Mouse (Mus musculus) gastrocnemius, postnatal 36 days (tissue): ENCODE data around the gene Rab29. TPM values are rescaled to one million over a fixed set of nuclear protein-coding genes. Genes with fewer than 3 reads are reported as not detected.
"Not testable (repeated sequence)": the region's sequence is repeated elsewhere in the genome, so short reads cannot be mapped to it uniquely, and the experiment has no call there.

Source experiments
- DNase-seq, 2 experiments: peaks; one replicate each; pipeline ENCODE4 v3.0.0; 2022
- intact Hi-C: fragments of 180-260 bp; cut with DNase I; formaldehyde crosslinking; loops from one replicate; pipeline ENCODE4 v1.15.1; 2025
- total RNA-seq, 2 experiments: library from RNA; stranded (reverse); gene quantifications; 2 replicates each; pipeline ENCODE4 v1.2.3; 2021

Rab29 gene
- total RNA-seq, 2 experiments from 2014 or later: 5.0 to 5.9 TPM

- no peak for DNase-seq
- intact Hi-C loops: loop anchor here (10.0 kb wide), 1 partner anchor 230 kb away; no protein-coding TSS in a partner anchor
Observed at GRCm38 (mm10) chr1:131844883-131845282, 22.1 kb upstream of the Rab29 start.

DNA sequence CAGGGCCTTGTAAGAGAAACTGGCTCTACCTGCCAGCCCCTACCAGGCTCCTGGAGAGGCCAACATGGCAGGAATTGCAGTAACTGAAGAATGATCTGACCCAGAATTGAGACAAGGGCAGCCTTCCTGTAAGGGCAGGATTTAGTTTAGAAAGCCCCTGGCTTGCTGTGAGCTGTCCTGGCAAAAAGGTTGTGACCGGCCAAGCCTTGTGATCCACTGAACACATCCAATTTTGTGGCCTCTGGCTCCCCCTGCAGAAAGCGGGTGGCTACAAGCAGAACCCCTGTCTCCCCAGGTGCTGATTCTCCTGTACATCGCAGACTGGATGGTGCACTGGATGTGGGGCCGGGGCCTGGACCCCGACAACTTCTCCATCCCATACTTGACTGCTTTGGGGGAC, 20.8 kb upstream of the Rab29 start:
- intact Hi-C loops: loop anchor here (1.0 to 10.0 kb wide), 3 partner anchors 79 to 231 kb away; no protein-coding TSS in a partner anchor
- DNase-seq: peak; percentile 50 to 67

GRCm38 (mm10) chr1:131861811-131862210, 5.2 kb upstream of the Rab29 start:
- intact Hi-C loops: no loop called here
- DNase-seq: no peak

- intact Hi-C loops: no loop called here
- no peak for DNase-seq
Observed at GRCm38 (mm10) chr1:131865596-131865995, 1.4 kb upstream of the Rab29 start.

- intact Hi-C loops: no loop called here
- no peak for DNase-seq
Observed at GRCm38 (mm10) chr1:131866304-131866999, 572 bp upstream of the Rab29 start.

GRCm38 (mm10) chr1:131867946-131868290, 894 bp downstream of the Rab29 start:
- intact Hi-C loops: no loop called here
- no peak for DNase-seq

GRCm38 (mm10) chr1:131869561-131869960, 2.5 kb downstream of the Rab29 start:
- no peak for DNase-seq
- intact Hi-C loops: no loop called here

DNA sequence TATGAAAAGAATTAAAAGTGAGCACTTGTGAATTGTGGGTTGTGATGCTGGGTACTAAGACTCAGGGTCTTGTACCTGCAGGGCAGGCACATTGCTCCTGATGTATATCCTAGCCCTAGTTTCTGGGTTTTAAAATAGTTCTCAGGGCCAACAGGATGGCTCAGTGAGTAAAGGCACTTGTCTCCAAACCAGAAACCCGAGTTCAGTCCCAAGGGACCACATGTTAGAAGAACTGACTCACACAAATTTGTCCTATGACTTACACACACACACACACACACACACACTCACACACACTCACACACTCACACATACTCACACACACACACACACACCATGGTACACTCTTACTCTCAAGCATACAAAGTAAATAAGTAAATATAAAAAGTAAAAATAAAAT, 5.8 kb downstream of the Rab29 start:
- intact Hi-C loops: no loop called here
- DNase-seq: no peak

GRCm38 (mm10) chr1:131879816-131880215, 12.8 kb downstream of the Rab29 start:
- intact Hi-C loops: no loop called here

GRCm38 (mm10) chr1:131882787-131883186, 15.8 kb downstream of the Rab29 start:
- intact Hi-C loops: no loop called here

More at GRCm38 (mm10) chr1:131879816-131880215, 12.8 kb downstream of the Rab29 start:
- no peak for DNase-seq

DNA sequence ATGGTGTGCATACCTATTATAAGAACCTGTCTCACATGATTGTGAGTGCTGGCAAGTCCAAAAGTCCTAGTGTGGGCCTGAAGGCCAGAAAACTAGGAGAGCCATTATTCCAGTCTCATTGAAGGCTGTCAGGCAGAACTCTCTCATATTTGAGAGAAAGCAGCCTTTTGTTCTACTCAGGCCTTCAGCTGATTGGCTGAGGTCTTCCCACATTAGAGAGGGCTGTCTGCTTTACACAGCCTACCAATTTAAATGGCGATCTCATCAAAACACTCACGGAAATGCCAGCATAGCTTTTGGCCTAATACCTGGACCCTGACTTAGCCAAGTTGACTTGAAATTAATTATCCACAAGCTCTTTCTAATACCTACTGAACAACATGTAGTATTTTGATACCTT, 19.1 kb downstream of the Rab29 start:
- DNase-seq: no peak
- intact Hi-C loops: no loop called here

More at GRCm38 (mm10) chr1:131882787-131883186, 15.8 kb downstream of the Rab29 start:
- DNase-seq: no peak

- intact Hi-C loops: no loop called here
- DNase-seq: no peak
Observed at GRCm38 (mm10) chr1:131886641-131887040, 19.6 kb downstream of the Rab29 start.

GRCm38 (mm10) chr1:131890043-131890658, 23.1 kb downstream of the Rab29 start:
- intact Hi-C loops: no loop called here
- no peak for DNase-seq

DNA sequence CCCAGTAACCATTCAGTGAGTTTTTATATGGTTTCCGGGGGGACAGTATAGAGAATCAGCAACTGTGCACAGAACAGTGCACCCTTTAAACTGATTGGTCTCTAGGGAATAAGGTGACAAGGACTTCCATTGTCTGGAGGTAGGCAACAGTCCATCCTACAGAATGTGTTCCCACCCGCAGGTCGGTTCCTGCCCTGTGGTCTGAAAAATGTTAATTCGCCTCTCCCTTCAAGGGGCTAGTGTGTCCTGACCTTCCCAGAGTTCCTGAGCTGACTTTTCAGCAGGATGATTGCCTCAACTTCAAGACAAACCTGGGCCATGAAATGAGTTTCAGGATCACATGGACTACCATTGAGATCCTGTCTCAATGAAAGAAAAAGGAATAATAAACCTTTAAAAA, 24.4 kb downstream of the Rab29 start:
- no peak for DNase-seq
- intact Hi-C loops: no loop called here

GRCm38 (mm10) chr1:131902679-131903078, 35.7 kb downstream of the Rab29 start:
- DNase-seq: no peak
- intact Hi-C loops: no loop called here

DNA sequence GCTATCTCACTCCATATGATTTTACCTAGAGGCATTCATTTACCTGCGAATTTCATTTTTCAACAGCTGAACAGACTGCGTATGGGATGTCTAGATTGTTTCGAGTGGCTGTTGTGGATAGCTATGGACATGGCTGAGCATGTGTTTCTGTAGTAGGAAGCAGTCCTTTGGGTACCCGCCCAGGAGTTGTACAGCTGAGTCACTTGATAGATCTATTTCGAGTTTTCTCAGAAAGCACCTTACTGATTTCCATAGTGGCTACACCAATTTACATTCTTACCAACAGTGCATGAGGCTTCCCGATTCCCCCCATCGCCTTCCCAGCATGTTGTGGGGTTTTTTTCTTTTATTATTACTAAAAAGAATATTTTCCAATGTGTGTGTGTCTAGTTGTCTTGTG, 36.2 kb downstream of the Rab29 start:
- no peak for DNase-seq

GRCm38 (mm10) chr1:131905497-131905896, 38.5 kb downstream of the Rab29 start:
- no peak for DNase-seq
- intact Hi-C loops: no loop called here

More for the DNA sequence above, 36.2 kb downstream of the Rab29 start:
- intact Hi-C loops: no loop called here

GRCm38 (mm10) chr1:131908456-131908855, 41.4 kb downstream of the Rab29 start:
- intact Hi-C loops: no loop called here
- no peak for DNase-seq

GRCm38 (mm10) chr1:131909236-131909635, 42.2 kb downstream of the Rab29 start:
- DNase-seq, intact Hi-C loops: not testable (repeated sequence)

DNA sequence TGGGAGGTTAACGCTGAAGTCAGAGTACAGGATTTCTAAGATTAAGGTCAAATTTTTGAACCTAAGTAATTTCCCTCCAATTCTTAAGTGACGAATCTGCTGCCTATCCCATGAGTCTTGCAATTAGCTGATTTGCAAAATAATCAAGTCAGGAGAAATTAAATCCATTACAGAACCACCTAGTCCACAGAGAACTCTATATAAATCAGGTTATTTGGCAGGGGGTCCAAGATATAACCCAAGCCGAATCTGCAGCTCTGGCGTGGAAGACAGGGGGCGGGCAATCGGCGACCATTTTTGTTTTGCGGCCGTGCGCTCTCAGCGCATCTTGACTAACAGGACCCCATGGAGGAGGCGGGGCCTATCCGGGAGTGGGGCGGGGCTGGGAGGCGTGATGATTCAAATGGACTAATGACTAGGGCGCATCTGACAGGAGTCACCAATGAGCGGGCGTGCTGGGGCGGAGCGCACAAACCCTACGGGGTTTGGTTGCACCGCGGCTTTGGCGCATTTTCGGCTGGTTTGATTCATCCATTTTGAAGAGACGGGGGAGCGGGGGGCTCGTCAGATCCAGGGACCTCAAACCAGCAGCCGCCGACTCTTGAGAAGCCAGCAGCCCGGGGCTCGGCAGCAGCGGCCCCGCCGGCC, 43.1 kb downstream of the Rab29 start, which contains the start of gene Nucks1:
Gene Nucks1 (plus strand): TSS at position 534 of the 648 bp plus-strand sequence.
- peak; percentile 99 to 100 for DNase-seq
- intact Hi-C loops: no loop called here
